Mouse (Mus musculus) bone marrow macrophage, adult 2 months (primary cell): ENCODE data around the gene Diaph3.

ENCODE experiments used
- CTCF ChIP-seq: IDR thresholded peaks from 2 replicates; pipeline ENCODE4 v1.5.1; 2012; ENCODE audit warnings: low read depth, mild to moderate bottlenecking, low read length, moderate library complexity
- POLR2A ChIP-seq: IDR thresholded peaks from 2 replicates; pipeline ENCODE4 v1.6.1; 2012; ENCODE audit warnings: mild to moderate bottlenecking, low read depth, low read length, borderline replicate concordance

DNA sequence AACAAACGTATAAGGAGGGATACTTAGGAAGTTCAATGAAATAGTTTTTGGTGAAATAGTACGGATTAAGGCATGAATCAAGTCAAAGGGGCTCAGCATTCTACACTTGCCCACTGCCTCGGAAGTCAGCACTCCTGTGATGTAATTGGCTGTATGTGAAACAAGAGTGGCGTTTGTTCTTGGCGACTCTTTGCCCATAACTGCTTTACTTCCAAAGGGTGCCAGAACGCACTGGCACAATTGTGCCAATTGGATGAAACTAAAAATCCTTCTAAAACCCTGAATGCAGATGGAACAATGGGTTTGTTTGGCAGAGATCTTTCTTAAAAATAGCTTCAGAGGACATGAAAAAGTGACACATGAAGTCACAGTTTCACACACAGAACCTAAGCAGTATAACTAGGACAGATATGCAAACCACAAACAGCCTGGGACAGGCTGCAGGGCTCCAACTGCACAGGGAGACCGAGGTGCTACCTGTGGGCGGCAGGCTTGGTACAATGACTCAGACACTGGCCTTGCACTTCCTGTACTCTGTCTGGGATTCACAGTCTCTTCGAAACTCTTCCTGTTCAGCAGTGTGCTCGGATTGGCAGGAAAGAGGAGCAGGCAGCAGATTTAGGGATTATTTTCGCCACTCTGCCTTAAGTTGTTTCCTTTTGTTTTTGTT, 279.6 kb downstream of the Diaph3 start:
- TF ChIP-seq POLR2A (no peak), CTCF (no peak)
